Mouse (Mus musculus): Measurements from ENCODE around the gene Efcab6.

Gene Efcab6

GRCm38 (mm10) chr15:83967802-83968201 is 97.4 kb downstream of the Efcab6 start:
- DNase-seq = no peak

- DNase-seq = no peak
Measured at GRCm38 (mm10) chr15:83965126-83965525, 100.1 kb downstream of the Efcab6 start.

- no peak for DNase-seq
Measured at GRCm38 (mm10) chr15:83958376-83958775, 106.8 kb downstream of the Efcab6 start.

- no peak for DNase-seq
Measured at GRCm38 (mm10) chr15:83956996-83957395, 108.2 kb downstream of the Efcab6 start.

GRCm38 (mm10) chr15:83955948-83956707 is 109.1 kb downstream of the Efcab6 start:
- no peak for DNase-seq

GRCm38 (mm10) chr15:83949729-83950491 is 115.3 kb downstream of the Efcab6 start:
- DNase-seq = no peak

GRCm38 (mm10) chr15:83939703-83940102 is 125.5 kb downstream of the Efcab6 start:
- no peak for DNase-seq

GRCm38 (mm10) chr15:83938466-83938865 is 126.7 kb downstream of the Efcab6 start:
- DNase-seq = no peak

GRCm38 (mm10) chr15:83936506-83936905 is 128.7 kb downstream of the Efcab6 start:
- DNase-seq = no peak

- DNase-seq = no peak
Measured at GRCm38 (mm10) chr15:83934816-83935215, 130.4 kb downstream of the Efcab6 start.

GRCm38 (mm10) chr15:83925338-83925737 is 139.8 kb downstream of the Efcab6 start:
- DNase-seq = no peak

- peak; percentile 16 for DNase-seq
Measured at GRCm38 (mm10) chr15:83924656-83925055, 140.5 kb downstream of the Efcab6 start.

- no peak for DNase-seq
Measured at GRCm38 (mm10) chr15:83915376-83915775, 149.8 kb downstream of the Efcab6 start.

- no peak for DNase-seq
Measured at GRCm38 (mm10) chr15:83913028-83913714, 152.0 kb downstream of the Efcab6 start.

GRCm38 (mm10) chr15:83906472-83906871 is 158.7 kb downstream of the Efcab6 start:
- no peak for DNase-seq

GRCm38 (mm10) chr15:83897286-83897685 is 167.9 kb downstream of the Efcab6 start:
- DNase-seq = no peak

- no peak for DNase-seq
Measured at GRCm38 (mm10) chr15:83896011-83896410, 169.2 kb downstream of the Efcab6 start.

GRCm38 (mm10) chr15:83894261-83894660 is 170.9 kb downstream of the Efcab6 start:
- DNase-seq = no peak

GRCm38 (mm10) chr15:83892871-83893270 is 172.3 kb downstream of the Efcab6 start:
- no peak for DNase-seq

- no peak for DNase-seq
Measured at GRCm38 (mm10) chr15:83884291-83884690, 180.9 kb downstream of the Efcab6 start.

GRCm38 (mm10) chr15:83883821-83884220 is 181.4 kb downstream of the Efcab6 start:
- no peak for DNase-seq

GRCm38 (mm10) chr15:83879845-83880244 is 185.3 kb downstream of the Efcab6 start:
- peak; percentile 45 for DNase-seq

- no peak for DNase-seq
Measured at GRCm38 (mm10) chr15:83877898-83878297, 187.3 kb downstream of the Efcab6 start.
